Mouse (Mus musculus) right cerebral cortex, adult 2 months (tissue): ENCODE measurements at regions not wholly inside any gene's neighbourhood (a gene's known extent, or its start where the extent isn't known, plus 50 kb on each side); places are given as distances from the start of the nearest gene placed in this dataset.
"Not testable (repeated sequence)": the region's sequence is repeated elsewhere in the genome, so short reads cannot be mapped to it uniquely, and the experiment has no call there.

Experiments used
- DNase-seq, 2 experiments: peaks; one replicate each; pipeline ENCODE4 v3.0.0; 2021 to 2022; ENCODE audit warnings: low spot score in 2 of 2

- peak; percentile 79 to 80 for DNase-seq
These were observed 195.6 kb downstream of the Fam198b start for GRCm38 (mm10) chr3:80079801-80080418.

DNA sequence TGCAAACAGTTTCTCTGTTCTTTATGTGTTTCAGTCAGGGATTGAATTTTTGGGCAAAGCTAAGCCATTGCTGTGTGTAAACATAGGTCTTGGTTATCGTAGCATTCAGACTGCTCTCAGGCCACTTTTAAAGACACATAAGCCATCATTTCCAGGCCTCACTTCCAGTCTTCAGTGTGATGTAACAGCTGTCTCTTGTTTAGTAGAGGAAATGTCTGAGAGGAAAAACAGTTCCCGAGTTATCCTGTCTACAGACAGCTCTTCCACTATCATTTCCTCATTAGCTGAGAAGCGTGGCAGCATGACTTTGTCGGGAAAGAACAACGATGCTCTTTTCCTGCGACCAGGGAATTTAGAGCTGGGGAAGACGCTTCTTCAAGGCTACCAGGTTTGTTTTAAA lies 196.9 kb downstream of the Fam198b start:
- DNase-seq: no peak

GRCm38 (mm10) chr3:80082780-80083519 lies 198.6 kb downstream of the Fam198b start:
- no peak for DNase-seq

- peak; percentile 52 to 62 for DNase-seq
These were observed 199.8 kb downstream of the Fam198b start for GRCm38 (mm10) chr3:80084168-80084567.

DNA sequence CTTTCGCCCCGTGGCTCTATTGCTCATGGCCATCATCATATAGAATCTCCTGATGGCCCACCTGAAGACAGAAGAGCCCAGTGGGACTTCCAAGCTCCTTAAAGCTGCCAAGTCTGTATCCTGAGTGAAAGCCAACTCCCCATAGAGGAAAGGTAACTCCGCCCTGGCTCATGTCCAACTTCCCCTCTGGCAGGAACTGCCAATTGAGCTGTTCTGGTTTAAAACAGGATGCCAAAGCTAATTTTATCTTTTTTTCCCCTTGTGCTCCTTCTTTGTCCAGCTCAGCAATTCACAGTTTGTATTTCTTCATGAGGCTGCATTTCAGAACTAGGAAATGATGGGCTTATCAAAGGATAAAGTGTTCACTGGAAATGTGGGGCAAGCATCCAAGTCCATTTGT lies 215.3 kb downstream of the Fam198b start:
- DNase-seq: no peak

DNA sequence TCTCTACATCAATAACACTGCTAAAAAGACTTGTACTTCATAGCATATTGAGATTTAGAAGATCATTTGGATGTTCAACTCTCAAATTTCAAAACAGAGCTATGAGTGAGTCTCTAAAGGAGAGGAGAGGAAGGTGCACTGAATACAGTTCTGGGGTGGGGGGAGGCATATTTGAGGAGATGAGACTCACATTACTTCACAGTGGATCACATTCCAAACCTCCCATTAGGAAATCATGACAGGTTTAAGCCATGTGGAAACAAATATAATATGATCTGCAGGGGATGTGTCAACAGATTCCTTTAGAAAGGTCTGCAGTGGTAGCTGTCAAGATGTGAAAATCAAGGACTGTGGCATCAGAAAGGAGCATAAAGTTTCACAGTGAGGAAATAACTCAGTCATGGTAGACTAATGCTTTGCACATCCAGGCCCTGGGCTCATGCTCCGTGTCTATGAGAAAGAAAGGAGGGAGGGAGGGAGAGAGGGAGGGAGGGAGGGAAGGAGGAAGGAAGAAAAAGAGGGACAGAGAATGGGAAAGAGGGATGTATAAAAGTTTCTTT lies 235.9 kb downstream of the Fam198b start:
- DNase-seq: no peak

- DNase-seq: no peak
These were observed 239.3 kb downstream of the Fam198b start for GRCm38 (mm10) chr3:80123666-80124065.

DNA sequence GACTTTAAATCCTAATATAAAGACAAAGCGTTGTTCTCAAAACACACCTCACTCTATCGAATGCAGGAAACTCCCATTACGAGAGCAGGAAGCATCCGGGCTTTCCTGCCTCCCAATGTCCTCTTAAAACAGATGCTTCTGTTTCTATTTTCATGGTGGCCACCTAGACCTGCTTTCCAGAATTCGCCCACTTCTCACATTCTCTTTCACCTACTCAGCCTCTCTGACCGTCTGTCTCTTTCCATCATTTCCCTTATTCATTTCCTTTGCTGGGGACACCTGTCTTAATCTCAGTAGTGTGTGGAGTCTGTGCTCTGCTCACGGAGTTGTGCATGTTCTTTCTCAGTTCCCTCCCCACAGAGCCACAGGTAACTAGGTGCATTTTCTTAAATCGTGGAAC lies 240.3 kb downstream of the Fam198b start:
- DNase-seq: peak; percentile 5 to 29

DNA sequence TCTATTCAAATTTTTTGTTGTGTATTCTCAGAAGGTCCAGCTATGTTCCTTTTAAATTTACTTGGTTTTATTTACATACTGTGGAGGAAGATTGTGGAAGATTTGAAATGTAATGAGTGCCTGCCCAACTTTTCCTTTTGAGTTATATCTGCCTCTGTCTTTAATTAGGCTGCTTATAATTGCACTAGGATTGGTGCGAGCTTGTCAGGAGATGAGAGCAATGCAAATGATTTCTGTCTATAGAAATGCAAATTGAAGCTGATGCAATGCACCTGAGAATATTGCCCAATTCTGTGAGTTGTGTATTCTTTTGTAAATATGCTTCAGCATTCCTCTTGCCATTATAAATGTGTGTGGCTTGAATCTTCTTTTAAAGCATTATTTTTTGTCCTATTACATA lies 257.4 kb downstream of the Fam198b start:
- DNase-seq: no peak

DNA sequence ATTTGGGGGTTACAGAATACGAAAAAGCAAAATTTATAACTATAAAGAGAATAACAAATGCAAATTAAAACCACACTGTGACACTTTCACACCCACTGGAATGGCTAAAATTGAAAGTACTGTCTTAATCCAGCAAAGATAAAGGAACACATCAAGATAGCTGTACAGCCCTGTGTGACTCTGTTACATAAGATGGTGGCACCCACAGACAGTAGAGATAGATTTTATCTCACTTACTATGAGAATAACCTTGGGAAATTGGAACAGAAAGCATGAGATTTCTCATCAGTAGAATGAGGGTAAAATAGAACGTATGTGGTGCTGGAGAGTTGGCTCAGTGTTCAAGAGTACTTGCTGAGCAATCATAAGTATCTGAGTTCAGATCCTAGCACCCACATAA lies 276.1 kb downstream of the Fam198b start:
- DNase-seq: peak; percentile 22 to 32

DNA sequence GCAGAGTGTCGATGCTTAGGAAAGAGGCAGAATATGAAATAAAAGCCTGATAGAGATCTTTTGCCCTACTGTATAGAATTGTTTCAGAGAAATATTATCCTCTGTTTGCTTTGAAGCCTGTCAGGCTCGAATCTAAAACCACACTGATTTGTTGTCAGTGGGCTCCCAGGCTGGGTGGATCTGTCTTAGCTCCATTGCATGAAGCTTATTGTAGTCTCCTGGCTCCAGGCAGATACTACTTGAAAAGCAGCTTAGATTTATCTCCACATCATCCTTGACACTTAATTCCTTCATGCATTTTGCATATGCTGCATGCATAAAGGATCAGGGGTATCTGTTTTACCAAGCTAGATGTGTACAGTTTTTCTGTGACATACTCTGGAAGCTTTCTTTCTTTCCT lies 297.4 kb downstream of the Fam198b start:
- DNase-seq: no peak

DNA sequence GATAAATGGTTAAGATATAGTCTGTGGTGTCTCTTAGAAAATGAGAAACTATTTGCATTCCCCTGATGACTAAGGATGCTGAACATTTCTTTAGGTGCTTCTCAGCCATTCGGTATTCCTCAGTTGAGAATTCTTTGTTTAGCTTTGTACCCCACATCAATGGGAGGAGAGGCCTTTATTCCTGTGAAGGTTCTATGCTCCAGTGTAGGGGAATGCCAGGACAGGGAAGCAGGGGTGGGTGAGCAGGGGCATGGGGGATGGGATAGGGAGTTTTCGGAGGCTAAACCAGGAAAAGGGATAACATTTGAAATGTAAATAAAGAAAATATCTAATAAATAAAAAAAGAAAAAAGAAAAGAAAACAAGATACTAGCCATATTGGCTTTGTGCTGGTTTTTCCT lies 297.8 kb downstream of the Fam198b start:
- not testable (repeated sequence) for DNase-seq

DNA sequence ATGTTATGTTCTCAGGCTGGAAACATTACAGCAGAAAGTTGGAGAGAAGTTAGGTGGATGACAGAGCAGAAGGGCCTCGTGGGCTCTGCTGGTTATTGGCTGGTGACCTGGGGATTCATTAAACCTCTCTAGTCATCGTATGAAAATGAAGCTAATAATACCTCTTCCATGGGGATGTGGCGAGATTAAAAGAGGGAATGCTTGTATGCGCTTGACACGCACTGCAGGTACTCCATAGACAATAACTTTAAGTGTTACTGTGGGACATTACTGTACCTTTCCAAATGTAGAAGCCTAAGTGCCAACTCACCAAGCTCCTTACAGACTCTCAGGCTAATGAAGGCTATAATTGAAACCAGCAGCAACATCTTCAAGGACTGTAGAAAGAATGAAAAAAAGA lies 303.1 kb downstream of the Fam198b start:
- no peak for DNase-seq

DNA sequence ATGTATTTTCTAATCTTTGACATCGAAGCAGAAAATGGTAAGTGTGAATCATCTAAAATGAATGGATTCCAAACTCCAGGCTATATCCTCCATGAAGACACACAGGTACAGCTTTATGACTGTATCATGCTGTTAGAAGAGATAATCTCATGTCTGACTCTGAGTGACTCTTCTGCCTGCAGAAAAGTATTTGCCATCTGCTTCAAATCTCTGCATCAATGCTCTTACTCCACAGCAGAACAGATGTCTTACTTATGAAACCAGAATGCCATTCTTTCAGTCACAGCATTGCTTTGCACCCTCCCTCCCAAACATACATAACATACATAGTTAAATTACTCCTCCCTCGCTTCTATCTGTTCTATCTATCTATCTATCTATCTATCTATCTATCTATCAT lies 316.6 kb downstream of the Fam198b start:
- DNase-seq: no peak

DNA sequence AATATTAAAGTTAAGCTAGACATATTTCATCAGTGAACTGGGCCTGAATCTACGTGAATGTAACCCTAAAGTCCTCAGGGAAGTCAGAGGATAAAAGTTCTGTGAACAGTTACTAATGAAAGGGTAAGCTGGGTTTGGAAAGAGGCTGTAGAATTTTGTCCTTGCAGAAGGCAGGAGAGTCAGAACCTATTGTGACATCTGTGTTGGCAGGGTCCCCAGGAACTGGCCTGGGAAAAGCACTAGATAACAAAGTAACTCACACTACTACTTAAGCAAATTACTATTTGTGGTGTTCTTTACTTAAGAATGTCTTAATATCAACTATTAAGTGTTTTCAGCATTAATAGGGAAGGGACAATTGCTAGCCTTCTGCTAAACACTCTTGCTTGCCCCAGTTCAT lies 320.5 kb downstream of the Fam198b start:
- DNase-seq: no peak

GRCm38 (mm10) chr3:80205351-80205750 lies 321.0 kb downstream of the Fam198b start:
- peak; percentile 22 to 43 for DNase-seq

- peak in 1 of 2 experiments; percentile 27 for DNase-seq
These were observed 322.7 kb downstream of the Fam198b start for GRCm38 (mm10) chr3:80207022-80207421.

DNA sequence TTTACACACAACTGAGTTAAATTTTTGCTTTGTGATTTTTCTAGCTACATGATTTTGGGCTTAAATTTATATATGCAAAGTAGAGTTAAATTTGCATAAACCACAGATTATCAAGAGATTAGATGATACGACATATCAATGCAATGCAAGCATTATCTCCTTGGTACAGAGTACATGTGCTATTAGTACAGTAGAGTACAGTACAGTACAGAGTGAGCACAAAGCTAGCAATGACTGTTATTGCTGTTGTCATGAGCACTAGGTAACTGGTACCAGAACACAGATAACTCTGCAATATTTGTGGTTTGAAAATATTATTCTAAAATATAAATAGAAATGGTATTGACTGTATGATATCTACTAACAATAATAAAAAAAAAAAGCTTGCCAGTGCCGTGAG lies 323.7 kb downstream of the Fam198b start:
- no peak for DNase-seq

DNA sequence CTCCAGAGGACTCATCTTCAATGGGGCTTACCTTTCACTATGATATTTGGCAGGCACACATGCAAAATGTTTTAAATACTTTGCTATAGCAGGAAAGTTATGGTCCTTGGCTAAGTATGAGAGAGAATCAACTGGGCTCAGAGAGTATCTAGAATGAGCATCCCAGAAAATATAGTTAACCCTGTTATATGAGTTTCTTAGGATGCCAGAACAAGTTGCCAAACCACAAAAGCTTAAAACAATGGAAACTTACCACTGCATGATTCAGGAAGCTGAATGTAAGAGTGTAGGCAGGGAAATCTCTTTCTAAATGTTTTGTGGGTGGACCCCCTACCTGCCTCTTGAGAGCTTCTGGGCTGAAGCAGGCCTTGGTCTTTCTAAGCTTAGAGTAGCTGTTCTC lies 325.3 kb downstream of the Fam198b start:
- DNase-seq: no peak

DNA sequence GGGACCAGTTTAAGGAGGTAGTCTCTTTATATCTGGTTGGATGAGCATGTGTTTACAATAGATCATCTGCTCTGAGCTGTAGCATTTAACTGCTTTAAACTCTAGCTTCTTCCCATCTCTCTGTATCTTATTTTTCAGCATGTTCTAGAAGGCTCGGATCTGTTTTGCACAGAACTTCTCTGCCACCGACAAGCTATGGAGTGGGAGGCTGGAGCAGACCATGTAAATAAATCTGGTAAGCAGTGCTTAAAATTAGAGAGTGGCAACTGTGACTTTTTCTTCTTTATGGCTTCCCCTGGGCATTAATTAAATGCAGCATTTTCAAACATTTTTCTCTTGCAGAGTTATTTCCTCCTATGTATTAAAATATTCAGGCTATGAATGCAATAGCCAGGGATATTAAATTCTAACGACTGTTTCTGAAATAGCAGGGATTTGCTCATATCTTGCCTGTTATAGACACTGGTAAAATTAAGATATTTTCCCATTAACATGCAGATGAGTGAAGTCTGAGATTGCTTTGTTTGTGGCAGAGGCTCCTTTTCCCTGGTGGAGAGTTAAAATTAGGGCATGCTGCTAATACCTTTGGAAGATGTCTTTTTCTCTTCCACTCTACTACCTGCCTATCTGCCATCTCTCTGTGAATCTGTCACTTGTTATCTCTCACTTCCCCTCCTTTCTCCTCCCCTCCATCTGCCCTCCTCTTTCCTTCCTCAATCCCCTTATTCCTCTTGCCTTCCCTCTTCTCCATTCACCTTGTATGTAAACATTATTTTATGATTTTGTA lies 327.2 kb downstream of the Fam198b start:
- peak; percentile 26 to 36 for DNase-seq

GRCm38 (mm10) chr3:80248611-80249010 lies 364.3 kb downstream of the Fam198b start:
- peak; percentile 28 to 39 for DNase-seq

GRCm38 (mm10) chr3:80249974-80250373 lies 365.6 kb downstream of the Fam198b start:
- DNase-seq: peak; percentile 49
